Mouse (Mus musculus): ENCODE data around the gene Zfp512b. TPM values are rescaled to one million over a fixed set of nuclear protein-coding genes. Genes with fewer than 3 reads are reported as not detected.

The Zfp512b gene
- polyA plus RNA-seq (2012; rRNA removed), result 8.9 and 18.8 TPM in 2 replicates

DNA sequence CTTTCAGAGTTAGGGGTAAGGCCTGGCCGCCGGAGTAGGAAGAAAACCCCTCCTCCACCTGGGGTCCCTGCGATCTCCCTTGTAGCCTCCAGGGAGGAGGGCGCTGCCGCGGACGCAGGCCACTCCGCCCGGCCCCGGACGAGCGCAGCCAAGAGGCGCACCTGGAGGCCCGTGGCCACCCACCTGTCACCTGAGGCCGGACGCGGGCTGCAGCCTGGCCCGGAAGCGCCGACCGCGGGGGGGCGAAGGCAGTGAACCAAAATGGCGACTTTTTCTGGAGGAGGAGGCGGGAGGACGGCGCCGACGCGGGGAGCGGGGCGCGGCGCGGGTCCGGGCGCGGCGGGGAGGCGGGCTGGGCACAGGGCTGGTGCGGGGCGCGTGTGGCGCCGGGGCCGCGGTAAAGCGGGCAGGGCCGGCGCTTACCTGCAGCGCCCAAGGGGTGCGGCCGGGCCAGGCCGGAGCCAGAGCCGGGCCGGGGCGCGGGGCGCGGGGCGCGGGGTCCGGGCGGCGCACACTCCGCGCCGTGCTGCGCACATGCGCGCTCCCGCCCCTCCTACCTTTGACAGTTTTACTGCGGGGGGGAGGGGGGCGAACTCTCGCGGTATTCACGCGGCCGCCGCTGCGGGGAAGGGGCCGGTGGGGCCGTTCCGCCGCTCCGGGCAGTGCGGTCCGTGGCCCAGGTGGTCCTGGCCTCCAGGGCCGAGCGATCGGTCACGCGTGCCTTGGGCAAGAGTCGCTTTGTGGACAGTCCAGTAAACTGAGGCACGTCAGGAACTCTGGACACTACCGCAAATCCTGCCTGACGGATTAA is at the start of gene Zfp512b:
Gene Zfp512b (minus strand): TSS at position 573 of the 811 bp plus-strand sequence.
- DNase-seq (ENCODE audit: low read depth, low spot score), result no peak
- under 1% methylated on average over 90 of the region's 97 CpGs for WGBS

DNA sequence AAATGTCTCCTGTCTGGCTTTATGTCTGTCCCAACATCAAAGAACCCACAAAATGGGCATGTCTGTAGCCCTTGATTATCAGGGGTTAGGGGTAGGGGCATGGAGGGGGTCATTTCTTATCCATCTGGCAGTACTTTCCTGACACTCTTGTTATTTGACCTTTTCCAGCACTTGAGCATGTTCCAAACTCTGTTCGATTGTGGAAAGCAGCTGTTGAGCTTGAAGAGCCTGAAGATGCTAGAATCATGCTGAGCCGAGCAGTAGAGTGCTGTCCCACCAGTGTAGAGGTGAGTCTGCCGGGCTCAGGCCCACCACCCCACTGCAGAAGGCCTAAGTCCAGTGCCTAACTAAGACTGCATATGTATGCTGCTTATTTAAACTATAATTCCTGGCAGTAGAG is 43.3 kb upstream of the Zfp512b start:
- no peak for DNase-seq (ENCODE audit: low read depth, low spot score)

DNA sequence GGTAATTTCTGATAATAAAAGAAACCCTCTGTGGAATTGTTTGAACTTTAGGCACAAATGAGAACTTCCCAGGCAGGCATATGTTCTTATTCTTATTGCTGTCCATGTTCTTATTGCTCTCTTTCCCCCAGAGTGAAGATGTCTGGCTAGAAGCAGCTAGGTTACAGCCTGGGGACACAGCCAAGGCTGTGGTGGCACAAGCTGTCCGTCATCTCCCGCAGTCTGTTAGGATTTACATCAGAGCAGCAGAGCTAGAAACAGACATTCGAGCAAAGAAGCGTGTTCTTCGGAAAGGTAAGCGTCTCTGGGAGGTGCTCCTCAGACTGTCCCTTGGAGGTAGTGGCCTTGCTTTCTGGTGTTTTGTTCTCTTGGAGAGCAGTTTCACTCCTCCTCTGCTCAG is 40.0 kb upstream of the Zfp512b start:
- no peak for DNase-seq (ENCODE audit: low read depth, low spot score)
- WGBS, result 95% methylated on average over 6 of the region's 6 CpGs

More for the DNA sequence above, 43.3 kb upstream of the Zfp512b start:
- WGBS, result 88% methylated on average over 3 of the region's 3 CpGs

DNA sequence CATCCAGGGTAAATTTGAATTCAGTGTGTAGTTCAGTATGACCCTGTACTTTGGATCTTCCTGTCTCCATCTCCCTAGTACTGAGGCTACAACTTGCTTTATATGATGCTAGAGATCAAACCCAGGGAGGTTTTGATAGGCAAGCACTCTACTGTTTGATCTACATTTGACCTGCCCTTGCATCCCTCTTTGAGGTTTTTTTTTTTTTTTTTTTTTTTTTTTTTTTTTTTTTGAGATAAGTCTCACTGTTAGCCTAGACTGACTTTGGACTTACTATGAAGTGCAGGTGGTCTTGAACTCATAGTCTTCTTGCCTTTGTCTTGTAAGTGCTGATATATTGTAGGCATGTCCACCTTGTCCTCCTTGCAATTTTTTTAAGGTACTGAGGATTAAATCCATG is 35.9 kb upstream of the Zfp512b start:
- DNase-seq (ENCODE audit: low read depth, low spot score), result no peak

DNA sequence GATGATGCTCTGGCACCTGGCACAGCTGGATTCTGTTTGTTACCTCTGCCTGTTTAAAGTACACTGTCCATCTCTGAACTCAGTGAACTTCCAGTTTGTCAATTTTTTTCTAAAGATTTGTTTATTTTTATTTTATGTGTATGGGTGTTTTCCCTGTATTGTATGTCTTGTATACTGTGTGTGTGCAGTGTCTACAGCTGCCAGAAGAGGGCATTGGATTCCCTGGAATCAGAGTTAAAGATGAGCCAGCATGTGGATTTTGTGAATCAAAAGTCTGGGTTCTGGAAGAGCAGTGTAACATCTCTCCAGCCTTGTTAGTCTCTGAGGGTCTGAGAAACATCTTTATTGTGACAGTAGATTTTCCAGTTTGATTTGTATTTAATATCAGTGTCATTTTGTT is 30.8 kb upstream of the Zfp512b start:
- no peak for DNase-seq (ENCODE audit: low read depth, low spot score)

DNA sequence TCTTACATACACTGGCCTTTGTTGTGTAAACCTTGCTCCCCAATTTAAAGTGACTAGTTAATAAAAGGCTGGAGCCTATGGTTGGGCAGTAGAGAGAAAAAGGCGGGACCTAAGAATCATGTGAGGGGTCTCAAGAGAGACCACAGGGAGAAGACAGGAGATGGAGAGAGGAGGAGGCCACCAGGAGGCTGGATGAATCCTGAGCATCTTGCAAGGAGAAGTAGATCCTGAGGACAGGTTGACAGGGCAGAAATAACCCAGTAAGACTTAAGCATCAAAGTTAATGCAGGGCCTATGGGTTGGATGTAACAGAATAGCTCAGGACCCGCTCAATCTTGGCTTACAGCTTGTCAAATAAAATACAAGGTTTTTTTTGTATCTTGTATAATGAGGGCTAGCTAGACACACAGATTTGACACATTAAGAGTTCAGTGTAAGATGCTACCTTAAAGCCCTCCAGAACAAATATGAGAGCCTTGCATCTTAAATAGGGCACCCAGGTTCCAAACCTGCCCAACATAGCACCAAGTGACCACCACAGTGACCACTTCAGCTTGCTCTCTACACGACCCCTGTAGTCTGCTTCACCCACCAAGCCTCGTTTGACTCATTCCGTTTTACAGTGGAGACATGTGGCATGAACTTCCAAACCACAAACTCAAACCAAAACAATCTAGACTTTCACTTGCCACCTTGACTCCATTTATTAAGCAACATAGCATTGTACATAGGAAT is 26.3 kb upstream of the Zfp512b start:
- WGBS, result 89% methylated on average over 5 of the region's 5 CpGs
- no peak for DNase-seq (ENCODE audit: low read depth, low spot score)

DNA sequence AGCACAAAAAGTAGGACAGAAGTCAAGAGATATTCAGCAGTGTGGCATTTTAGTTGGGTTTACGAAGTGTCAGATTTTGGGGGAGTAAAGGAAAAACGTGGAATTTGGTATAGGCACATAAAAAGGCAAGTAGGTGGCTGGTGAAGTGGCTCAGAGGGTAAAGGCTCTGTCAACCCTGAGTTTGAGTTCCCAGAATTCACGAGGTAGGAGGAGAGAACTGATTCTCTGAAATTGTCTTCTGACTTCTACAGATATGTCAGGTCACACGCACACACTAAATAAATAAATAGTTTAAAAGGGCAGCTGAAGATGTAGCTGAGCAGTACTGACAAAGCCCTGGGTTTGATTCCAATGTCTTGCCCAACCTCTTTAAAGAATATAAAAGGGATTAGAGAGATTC is 9.8 kb upstream of the Zfp512b start:
- 66% methylated on average over 4 of the region's 4 CpGs for WGBS
- no peak for DNase-seq (ENCODE audit: low read depth, low spot score)

DNA sequence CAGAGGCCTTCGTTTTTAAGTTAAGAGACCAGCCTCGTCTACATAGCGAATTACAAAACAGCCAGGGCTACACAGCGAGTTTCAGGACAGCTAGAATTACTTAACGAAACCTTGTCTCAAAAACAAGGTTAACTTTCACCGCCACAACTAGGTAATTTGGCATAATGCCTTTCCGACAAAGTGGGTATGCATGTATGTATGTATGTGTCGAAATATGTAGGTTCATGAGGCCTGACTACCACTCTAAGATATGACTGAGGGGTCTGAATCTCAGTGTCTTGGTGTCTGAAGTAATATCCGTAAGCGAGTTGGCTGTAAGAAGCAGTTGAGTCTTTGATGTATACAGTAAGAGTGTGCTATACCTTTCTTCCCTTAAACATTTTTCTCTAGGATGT is 9.1 kb upstream of the Zfp512b start:
- DNase-seq (ENCODE audit: low read depth, low spot score), result no peak
- 19% methylated on average over 10 of the region's 10 CpGs for WGBS

DNA sequence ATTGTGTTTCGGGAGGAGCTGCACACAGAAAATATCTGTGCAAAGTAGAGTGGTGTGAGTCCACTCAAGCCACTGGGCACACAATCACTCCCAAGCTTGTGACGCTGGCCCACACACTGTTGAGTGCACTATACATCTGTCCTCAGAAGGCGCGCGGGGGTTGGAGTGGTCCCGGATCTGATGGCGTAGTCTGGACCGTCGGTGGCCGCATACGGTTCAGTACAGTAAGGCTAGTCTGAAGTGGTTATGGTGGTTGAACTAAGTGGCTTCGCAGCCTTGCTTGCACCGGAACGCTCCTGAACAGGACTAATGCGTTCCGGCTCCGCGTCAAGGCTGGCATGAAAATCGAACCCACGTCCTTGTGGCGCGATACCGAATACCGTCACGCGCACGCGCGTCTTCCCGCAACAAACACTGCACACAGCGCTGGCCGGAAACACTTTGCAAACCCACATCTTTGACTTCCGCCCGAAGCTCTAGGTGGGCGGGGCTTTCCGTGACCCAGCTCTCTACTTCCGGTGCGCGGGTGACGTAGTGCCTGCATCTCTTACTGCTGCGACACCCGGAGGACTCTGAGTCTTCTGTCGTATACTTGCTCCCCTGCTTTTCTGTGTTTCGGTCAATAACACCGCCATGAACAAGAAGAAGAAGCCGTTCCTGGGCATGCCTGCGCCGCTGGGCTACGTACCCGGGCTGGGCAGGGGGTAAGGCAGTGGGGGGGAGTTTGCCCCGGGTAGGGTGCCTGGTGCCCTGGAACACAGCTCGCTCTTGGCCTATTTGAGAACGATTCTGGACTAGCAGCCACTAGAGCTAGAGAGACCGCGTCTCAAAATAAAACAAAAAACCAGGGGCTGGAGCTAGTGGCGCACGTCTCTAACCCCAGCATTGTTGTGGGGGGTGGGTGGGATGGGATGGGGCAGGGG is 8.5 kb upstream of the Zfp512b start:
- WGBS, result under 1% methylated on average over 57 of the region's 57 CpGs
- peak; percentile 92 for DNase-seq (ENCODE audit: low read depth, low spot score)

DNA sequence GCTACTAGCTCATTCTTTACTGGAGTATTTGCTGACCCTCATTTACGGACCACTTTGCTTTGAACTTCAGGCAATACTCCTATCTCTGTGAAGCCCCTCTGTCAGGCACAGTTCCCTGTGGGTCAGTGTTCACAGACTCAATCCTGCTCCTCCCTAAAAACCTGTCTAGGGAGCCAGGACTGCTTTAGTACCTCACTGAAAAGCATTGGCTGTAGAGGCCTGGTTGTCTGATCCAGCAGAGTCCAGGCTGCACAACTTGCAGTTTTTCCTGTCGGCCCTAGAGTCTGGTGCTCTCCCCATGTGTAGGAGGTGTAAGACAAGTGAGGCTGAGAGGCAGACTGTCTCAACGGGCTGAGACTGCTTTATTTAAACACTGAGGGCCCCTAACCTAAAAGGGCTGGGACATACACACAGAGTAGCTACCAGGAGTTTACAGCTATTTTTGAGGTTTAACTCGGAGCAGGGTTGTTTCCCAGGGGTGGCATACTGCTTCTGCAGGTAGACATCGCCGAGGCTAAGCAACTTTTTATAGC is 7.7 kb upstream of the Zfp512b start:
- DNase-seq (ENCODE audit: low read depth, low spot score), result no peak
- 42% methylated on average over 6 of the region's 6 CpGs for WGBS

DNA sequence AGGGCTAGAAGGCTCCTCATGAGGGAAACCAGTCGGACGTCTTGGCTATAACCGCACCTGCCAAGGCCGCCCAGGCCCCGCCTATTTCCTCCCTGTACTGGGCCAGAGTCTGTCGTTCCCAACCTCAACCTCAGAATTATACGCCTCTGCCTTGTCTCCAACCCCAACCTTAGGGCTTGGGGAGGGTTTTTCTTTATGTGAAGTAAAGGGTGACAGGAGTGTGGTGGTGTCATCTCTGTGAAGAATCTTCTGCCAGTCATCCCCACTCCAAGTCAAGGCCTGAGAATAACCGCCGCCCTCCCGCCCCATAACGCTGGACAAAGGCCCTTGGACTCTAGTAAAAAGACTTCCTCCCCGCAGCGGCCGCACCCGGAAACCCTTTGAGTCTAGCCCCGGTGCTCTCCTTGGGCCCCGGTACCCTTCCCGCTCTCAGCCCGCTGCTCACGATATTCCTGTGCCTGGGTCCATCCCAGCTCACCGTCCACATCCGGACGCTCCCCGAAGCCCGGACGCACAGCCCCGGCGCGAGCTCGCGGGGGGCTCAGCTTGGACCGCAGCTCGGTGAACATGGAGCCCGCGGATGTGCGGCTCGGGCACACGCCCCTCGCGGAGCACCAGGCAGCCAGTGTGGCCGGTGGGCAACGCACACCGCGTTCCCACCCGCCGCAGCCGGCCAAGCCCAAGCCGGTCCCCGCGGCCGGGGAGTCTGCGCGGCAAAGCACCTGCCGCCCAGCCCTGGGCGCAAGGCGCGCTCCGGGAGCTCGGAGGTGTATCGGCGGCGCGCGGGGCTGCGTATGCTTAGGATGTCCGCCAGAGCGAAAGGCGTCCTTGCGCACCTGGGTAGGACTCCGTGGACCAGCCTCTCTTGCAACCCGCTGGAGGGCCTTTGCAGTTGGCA is 6.1 kb upstream of the Zfp512b start, which contains the start of gene Samd10:
Gene Samd10 (minus strand): TSS at position 759 of the 898 bp plus-strand sequence.
- 2% methylated on average over 70 of the region's 71 CpGs for WGBS
- DNase-seq (ENCODE audit: low read depth, low spot score), result no peak

DNA sequence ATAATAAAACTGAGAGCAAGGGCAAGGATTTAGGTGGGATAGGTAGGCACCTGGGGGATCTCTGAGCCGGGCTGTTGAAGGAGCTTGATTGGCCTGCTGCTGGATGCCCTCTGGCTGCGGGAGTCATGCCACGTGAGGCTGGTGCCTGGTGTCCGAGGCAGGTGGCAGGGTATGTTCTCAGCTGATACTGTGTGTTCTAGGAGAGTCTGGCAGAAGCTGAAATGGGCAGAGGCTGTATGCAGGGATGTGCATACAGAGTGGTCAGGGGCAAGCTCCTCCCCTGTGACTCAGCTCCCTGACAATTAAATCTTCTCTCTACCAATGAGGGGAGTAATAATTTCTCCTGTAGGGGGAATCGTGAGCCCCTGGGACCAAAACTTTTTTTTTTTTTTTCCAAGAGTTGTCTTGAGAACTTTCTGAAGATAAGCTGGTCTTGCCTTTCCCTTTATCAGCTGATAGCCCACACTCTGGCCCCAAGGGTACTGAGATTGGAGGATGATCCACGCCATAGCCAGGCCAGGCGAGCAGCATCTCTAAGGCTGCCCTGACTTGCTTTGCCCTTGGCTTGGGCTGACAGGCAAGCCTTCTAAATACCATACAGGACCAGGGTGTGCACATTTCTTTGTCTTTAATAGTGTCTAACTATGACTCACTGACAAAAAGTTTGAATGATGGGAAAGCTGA is 4.9 kb upstream of the Zfp512b start:
- no peak for DNase-seq (ENCODE audit: low read depth, low spot score)
- WGBS, result 72% methylated on average over 7 of the region's 7 CpGs

DNA sequence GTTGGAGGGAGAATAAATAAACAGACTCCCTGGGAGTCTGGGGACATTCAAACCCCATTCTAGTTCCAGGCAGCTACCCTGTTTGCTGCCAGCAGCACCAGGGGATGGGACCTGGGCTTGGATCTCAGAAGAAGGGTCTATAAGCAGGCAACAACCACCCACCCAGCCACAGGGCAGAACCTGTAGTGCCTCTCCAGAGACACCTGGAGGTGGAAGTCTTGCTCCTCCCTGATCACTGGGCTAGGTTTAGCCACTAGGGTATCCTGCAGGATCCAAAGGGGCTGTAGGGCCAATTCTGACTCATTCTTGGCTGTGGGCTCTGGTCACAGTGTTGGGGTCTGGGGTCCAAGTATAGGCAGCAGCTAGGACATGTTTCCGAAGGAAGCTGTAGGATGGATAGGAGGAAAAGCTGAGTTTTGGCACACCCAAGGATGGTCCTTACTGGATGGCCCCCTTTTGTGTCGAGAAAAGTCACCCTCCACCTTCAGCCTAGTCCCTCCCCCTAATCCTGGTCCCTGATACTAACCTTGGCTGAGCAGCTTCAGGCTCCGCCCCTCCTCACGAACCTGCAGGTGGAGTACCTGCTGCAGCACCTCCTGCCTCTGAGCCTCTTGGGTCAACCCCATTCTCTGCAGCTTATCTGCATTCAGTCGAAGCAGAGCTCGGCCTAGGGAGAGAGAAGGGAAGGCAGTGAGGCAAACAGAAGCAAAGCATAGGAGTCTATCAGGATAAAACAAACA is 3.8 kb upstream of the Zfp512b start:
- WGBS, result 55% methylated on average over 6 of the region's 6 CpGs
- no peak for DNase-seq (ENCODE audit: low read depth, low spot score)

DNA sequence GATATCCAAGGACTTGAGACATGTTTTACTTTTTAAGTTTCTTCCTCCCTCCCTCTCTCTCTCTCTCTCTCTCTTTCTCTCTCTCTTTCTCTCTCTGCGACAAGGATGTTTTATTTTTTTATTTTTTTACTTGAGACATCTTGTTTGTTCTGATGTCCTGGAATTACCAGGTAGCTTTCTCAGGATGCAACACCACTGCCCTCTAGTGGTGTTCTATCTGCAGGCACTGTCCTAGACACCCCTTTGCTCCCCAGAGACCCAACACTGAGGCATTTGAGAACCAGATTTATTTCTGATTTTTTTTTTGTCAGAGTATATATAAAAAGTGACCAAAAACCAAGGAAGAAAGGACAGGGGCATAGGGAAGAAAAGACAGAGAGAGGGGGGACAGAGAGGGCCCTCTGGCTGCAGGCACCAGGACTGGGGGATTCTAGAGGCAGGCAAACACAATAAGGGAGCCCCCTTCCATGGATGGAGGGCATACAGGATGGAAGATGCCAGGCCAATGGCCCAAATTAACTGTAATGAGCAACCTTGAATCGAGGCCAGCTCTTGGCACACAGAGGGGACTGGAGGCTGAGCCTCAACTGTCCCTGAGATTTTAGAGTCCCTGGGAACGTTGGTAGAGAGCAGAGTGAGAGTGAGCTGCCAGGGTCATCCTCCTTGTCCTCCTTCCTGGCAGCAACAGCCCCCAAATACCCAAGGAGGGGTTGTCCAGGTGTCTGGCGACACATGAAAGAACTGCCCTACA is 2.5 kb upstream of the Zfp512b start:
- no peak for DNase-seq (ENCODE audit: low read depth, low spot score)
- WGBS, result 66% methylated on average over 4 of the region's 4 CpGs

DNA sequence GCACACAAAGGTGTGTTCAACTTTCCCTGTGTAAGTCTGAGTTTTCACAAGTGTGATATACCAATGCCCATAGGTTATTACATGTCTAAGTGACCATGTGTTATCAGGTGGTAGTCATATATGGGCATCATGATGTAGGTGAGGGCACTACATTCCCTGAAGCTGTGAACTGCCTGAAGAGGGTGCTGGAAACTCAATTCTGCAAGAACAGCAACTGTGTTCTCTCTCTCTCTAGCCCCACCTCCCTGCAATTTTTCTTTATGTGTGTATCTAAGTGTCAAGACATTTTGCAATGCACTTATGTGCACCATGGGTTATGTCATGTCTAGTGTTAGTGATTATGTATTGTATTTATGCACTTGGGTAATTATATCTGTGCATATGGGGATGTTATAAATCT is 1.3 kb upstream of the Zfp512b start:
- no peak for DNase-seq (ENCODE audit: low read depth, low spot score)

DNA sequence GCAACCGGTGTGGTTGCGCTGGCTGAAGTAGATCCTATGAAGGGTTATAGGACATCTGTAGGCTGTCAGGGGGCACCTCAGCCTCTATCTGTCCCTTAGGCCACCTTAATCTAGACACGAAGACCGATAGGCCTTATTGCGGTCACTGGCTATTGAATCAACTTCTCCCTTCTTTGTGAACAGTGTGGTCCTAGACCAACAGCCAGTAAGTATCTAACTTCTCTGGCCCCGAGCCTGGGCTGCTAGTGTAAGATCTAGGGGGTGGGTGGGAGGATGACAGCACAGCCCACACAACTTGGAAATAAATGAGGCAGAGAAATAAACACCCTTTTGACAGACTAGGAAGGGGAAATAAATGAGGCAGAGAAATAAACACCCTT is 429 bp upstream of the Zfp512b start:
- 24% methylated on average over 6 of the region's 6 CpGs for WGBS
- no peak for DNase-seq (ENCODE audit: low read depth, low spot score)

DNA sequence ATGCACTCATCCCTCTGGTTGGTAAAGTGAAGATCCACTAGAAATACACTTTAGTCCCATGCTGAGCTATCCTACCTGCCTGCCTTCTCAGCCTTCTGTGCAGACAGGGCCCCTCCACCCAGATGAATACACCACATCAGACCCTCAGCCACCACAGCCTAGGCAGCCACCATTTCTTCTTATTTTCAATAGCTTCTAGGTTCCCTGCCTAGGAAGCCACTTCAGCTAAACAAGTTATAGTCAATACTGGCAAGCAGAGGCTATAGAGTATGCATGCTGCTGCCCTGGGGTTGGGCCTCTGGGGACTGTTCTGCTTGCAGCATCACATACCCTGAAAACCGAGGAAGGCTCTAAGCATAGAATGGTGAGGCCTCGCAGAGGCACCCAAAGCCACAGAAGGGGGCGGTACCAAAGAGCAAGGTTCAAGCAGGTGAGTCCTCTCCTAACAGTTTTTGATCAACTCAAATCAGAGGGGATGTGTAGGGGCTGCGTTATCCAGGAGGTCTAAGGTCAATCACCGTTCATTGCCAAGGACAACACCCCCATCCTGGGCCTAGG is 996 bp downstream of the Zfp512b start, which contains the start of gene Prpf6:
Gene Prpf6 (plus strand): TSS at position 341 of the 558 bp plus-strand sequence.
- WGBS, result 3% methylated on average over 5 of the region's 5 CpGs
- no peak for DNase-seq (ENCODE audit: low read depth, low spot score)
